Mouse (Mus musculus) embryo, embryonic 10.5 days (tissue): Measurements from ENCODE around the gene 1700001J03Rik.
"Not testable (repeated sequence)": the region's sequence is repeated elsewhere in the genome, so short reads cannot be mapped to it uniquely, and the experiment has no call there.

Source experiments
- DNase-seq: peaks from one replicate; pipeline ENCODE4 v3.0.0-alpha.2; 2015; ENCODE audit warnings: low spot score

1700001J03Rik gene

DNA sequence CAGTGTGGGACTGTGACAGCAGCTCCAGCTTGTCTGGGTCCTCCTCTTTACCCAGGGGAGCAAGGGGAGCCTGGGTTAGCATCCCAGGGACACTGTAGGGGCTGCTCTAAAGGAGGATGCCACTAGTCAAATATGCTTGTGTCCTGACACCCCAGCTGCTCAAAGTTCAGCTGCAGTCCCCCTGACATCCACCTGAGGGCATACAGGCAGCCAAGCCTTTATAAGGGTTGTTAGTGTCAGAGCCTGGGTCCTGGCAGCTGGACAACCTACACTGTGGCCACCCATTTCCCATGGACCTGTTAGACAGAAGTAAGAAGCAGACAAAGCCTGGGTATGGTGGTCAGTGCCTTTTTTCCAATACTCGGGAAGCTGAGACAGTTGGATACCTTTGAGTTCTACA, 3.0 kb upstream of the 1700001J03Rik start:
- no peak for DNase-seq

DNA sequence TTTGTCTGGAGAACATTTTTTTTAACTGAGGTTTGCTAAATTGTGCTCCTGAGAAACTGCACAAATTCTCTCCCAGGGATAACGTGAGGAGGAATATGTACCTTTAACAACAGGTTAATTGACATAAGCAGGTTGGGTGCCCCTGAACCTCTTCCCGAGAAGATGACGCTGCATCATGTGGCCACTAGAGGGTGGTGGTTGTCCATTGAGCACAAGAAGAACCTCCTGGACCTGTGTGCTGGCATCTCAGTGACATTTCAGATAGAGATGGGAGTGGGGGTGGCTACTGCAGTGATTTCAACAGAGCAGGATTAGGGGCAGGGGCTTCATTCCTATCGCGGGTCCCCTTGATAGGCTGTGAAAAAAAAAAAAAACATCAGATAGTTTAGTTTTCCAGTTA, 2.3 kb upstream of the 1700001J03Rik start:
- peak; percentile 26 for DNase-seq

DNA sequence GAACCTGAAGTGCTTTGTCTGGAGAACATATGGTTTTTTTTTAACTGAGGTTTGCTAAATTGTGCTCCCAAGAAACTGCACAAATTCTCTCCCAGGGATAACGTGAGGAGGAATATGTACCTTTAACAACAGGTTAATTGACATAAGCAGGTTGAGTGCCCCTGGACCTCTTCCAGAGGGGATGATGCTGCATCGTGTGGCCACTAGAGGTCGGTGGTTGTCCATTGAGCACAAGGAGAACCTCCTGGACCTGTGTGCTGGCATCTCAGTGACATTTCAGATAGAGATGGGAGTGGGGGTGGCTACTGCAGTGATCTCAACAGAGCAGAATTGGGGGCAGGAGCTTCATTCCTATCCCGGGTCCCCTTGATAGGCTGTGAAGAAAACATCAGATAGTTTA, 12.4 kb downstream of the 1700001J03Rik start:
- DNase-seq, result not testable (repeated sequence)

DNA sequence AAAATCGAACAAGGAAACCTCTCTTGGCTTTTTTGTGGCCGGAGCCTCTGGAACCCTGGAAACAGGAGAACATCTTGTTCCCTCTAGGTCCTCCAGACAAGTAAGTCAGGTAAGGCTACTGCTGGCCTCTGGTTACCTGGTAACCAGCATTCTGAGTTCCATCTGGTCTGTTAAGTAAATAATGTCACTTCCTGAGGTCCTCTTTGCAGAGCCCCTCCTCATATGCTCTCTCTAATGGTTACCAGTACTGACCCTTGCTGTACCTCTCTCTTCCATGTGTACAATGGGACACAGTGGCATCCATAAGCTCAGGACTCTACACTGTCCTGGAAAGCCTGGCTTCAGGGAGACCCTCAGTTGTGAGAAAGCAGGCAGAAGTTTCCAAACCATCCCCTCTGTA, 14.5 kb downstream of the 1700001J03Rik start, which contains the start of gene Gm6309:
Gene Gm6309, minus strand, starts transcription at position 101 of the 400 bp plus-strand sequence.
- not testable (repeated sequence) for DNase-seq

DNA sequence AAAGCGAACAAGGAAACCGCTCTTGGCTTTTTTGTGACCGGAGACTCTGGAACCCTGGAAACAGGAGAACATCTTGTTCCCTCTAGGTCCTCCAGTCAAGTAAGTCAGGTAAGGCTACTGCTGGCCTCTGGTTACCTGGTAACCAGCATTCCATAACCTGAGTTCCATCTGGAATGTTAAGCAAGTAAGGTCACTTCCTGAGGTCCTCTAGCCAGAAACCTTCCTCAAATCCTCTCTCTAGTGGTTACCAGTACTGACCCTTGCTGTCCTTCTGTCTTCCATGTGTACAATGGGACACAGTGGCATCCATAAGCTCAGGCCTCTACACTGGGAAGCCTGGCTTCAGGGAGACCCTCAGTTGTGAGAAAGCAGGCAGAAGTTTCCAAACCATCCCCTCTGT, 24.7 kb downstream of the 1700001J03Rik start, which contains the start of gene Gm5565:
Gene Gm5565, minus strand, starts transcription at position 101 of the 400 bp plus-strand sequence.
- not testable (repeated sequence) for DNase-seq

DNA sequence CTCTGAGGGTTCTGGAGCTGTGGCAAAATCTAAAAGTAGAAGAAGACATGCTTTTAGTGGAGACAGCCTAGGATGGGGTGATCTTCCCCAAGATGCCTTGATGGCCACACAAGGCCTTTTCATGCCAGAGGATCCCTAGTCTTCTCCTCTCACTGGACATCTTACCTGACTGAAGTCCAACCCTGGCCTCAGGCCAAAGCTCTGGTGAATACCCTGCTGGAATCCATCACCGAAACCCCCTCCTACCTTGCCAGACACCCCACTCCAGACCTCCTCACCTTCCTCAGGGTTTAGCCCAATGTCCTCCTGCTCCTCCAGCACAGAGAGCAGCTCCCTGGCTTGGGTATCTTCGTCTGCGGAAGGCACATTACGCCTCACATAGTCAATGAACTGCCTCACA, 26.8 kb downstream of the 1700001J03Rik start:
- DNase-seq, result not testable (repeated sequence)

DNA sequence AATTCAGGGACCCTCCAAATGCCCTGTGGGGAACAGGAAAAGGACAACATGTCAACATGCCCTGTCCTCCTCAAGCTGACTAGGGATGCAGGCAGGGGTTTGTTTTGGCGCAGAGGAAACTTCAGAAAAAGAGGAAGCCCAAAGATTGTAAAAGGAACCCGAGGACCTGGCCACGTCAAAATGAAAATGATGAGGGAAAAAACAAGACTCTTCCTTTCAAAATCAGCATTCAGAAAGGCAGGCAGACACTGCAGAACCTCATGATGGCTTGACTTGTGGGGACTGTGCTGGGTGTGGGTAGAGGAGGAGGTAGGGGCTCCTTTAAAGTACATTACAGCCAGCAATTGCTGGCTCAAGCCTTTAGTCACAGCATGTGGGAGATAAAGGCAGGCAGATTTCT, 34.6 kb downstream of the 1700001J03Rik start:
- no peak for DNase-seq

DNA sequence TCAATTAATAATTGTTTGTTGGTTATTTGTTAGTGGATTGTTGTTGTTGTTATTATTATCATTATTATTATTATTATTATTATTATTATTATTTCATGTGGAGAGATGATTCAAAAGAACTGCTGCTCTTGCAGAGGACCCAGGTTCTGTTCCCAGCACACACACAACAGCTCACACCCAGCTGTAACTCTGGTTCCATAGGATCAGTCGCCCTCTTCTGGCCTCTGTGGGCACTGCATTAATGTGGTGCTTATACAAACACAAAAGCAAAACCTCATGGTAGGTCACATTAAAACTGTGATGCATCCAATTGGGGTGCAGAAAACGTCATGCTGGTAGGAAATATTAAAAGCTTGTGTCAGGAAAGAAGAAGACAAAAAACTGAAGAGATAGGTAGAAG, 37.2 kb downstream of the 1700001J03Rik start:
- peak; percentile 28 for DNase-seq
